Mouse (Mus musculus) left cerebral cortex, postnatal 4 days (tissue): ENCODE measurements at regions not wholly inside any gene's neighbourhood (a gene's known extent, or its start where the extent isn't known, plus 50 kb on each side); places are given as distances from the start of the nearest gene placed in this dataset.
"Not testable (repeated sequence)": the region's sequence is repeated elsewhere in the genome, so short reads cannot be mapped to it uniquely, and the experiment has no call there.

ENCODE experiments used
- DNase-seq: peaks from one replicate; pipeline ENCODE4 v3.0.0-alpha.2; 2022
- intact Hi-C: fragments of 180-260 bp; cut with DNase I; formaldehyde crosslinking; loops from one replicate; pipeline ENCODE4 v1.15.1; 2025

GRCm38 (mm10) chr15:32043207-32043606 is 133.9 kb upstream of the Tas2r119 start:
- DNase-seq: no peak
- intact Hi-C loops: no loop called here

GRCm38 (mm10) chr15:32043670-32044069 is 133.4 kb upstream of the Tas2r119 start:
- intact Hi-C loops, DNase-seq: not testable (repeated sequence)

DNA sequence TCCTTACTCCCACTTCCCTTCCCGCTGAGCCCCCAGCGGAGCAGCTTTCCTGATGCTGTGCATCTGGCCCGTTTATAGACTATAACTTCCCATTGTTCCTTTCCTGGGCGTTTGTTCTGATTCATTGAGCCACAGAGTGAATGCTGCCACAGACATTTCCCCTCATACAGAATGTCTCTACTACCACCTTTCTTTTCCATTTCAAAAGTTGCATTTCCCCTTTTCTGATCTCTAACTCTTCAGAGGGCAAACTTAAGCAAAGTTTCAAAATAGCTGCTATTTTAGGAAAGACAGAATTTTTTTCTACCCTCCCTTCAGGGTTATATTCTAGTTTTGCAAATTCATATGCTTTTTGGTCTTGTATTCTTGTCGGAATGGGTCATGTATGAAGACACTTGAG is 128.3 kb upstream of the Tas2r119 start:
- intact Hi-C loops: no loop called here
- DNase-seq: no peak

DNA sequence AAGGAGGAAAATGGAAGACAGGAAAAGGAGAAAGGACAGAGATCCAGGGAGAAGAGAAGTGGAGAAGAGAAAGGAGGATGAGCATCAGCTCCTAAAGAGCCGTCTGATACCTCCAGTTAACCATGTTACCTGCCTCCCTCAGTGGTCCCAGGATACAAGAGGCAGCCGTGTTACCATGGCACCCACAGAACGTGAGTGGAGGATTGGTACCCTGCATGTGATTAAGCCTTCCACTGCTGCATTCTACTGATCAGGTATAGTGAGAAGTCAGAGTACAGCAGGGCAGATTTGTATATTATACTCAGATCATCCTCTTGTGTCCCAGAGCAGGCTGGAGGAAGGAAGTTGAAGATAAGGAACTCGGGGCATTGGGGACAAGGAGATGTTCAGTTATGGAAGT is 115.5 kb upstream of the Tas2r119 start:
- intact Hi-C loops: no loop called here
- no peak for DNase-seq

DNA sequence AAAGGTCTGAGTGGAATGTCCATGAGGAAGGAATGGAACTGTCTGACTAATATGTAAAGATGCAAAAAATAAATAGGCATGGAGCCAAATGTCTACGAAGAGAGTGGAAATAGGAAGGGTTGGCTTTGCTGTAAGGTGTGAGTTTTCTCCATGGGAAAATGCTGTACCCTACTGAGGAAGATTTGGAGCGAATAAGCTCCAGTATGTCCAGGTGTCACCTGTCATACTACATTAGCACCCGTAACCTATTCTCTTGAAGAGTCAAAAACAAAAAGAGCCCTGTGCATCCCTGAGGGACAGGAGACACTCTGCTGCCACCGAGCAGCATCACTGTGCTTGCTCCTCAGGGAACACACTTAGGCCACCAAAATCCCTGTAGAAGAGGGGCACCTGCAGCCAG is 95.0 kb upstream of the Tas2r119 start:
- intact Hi-C loops: no loop called here
- DNase-seq: no peak

GRCm38 (mm10) chr15:32093889-32094288 is 83.2 kb upstream of the Tas2r119 start:
- intact Hi-C loops: no loop called here
- DNase-seq: no peak

DNA sequence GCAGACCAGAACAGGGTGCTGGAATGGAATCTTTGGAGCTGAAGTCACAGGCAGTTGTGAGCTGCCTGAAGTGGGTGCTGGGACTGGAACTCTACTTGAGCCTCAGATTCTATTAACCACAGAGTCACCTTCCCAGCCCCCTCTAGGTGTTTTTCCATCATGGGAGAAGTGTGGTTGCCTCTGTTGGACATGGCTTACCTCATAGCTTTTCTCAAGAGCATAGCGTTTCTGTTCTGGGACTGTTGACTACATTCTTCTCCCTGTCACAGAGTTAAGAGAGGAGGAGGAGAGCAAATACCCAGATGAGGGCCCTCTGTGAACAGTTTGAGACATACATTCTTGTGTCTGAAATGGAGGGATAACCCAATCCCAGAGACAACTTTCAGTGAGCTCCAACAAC is 81.5 kb upstream of the Tas2r119 start:
- intact Hi-C loops: no loop called here
- DNase-seq: no peak

DNA sequence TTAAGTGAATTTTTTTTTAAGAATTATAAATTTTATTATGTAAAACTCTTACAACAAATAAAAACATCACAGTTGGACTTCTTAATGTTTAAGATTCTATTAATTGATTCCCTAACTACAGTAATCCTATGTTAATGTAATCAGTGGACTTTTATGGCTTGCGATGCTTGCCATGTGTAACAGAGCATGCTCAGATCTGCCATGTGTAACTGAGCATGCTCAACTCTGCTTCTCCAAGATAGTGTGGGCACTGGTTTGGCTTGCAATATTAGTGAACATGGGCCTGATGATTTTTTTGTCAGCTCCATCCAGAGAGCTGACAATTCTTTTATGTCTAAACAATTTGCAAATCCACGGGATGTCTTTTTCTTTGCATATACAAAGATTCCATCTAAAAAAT is 66.4 kb upstream of the Tas2r119 start:
- intact Hi-C loops: no loop called here
- no peak for DNase-seq
